16 mouse cellular contexts compared by ENCODE assay signal in the genomic region with DNA sequence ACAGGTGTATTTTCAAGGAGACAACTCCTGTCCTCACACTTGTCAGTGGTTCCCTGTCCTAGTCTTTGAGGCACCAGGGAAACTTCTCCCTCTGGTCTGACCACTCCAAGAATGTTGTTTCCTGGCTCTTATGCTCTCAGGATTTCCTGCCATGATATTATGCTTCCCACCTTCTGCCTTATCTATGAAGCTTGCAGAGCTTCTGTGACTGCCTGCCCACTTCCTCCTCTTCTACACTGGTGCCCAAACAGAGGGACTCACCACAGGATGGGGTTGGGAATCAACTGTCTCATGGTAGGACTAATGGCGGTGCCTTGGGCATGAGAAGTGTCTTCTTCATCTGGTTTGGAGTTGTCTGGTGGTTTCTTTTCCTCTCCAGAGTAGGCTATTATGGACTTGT.
"Had no signal": no experiment of that assay in that cellular context is flagged by ENCODE, and none has a peak within 500 bp of the region (broad histone marks: within the 10 kb centered on the region; RNA-seq: fewer than 3 reads in every experiment).

No protein-coding gene starts in this region.

- H3K4me2 ChIP-seq: neural tube, embryonic 13.5 days; neural tube, embryonic 15.5 days; stomach, embryonic 15.5 days had no signal

- H3K9ac ChIP-seq: neural tube, embryonic 13.5 days; neural tube, embryonic 15.5 days; stomach, embryonic 15.5 days had no signal

- DNase-seq: retina, postnatal 1 day; right cerebral cortex, adult 18-20 months; right cerebral cortex, postnatal 14 days; right cerebral cortex, postnatal 25 days; right cerebral cortex, postnatal 4 days; spleen, adult 18-20 months; thymus, adult 18-20 months; thymus, adult 2 months; thymus, postnatal 14 days; thymus, postnatal 25 days; thymus, postnatal 36 days; thymus, postnatal 4 days had no signal

- H3K27ac ChIP-seq: neural tube, embryonic 13.5 days; neural tube, embryonic 15.5 days; stomach, embryonic 15.5 days; stomach, postnatal 0 days had no signal

- H3K36me3 ChIP-seq: neural tube, embryonic 13.5 days; neural tube, embryonic 15.5 days; stomach, embryonic 15.5 days had no signal

- H3K4me1 ChIP-seq: stomach, embryonic 15.5 days had no signal

- H3K9me3 ChIP-seq: neural tube, embryonic 13.5 days; neural tube, embryonic 15.5 days; stomach, embryonic 15.5 days had no signal

- H3K27me3 ChIP-seq: neural tube, embryonic 15.5 days; stomach, embryonic 15.5 days had no signal

- H3K4me3 ChIP-seq: neural tube, embryonic 13.5 days; neural tube, embryonic 15.5 days; stomach, embryonic 15.5 days had no signal
